Mouse (Mus musculus): ENCODE measurements around the gene Arpc4. TPM values are rescaled to one million over a fixed set of nuclear protein-coding genes. Genes with fewer than 3 reads are reported as not detected.

Gene Arpc4
- total RNA-seq, 2 experiments from 2014 or later, result 66.6 to 66.9 TPM

GRCm38 (mm10) chr6:113434691-113435090 lies 56.8 kb downstream of the Arpc4 start:
- intact Hi-C loops (cut with DNase I; ENCODE audit: low total_unique reads), result no loop called here
- DNase-seq, result no peak

DNA sequence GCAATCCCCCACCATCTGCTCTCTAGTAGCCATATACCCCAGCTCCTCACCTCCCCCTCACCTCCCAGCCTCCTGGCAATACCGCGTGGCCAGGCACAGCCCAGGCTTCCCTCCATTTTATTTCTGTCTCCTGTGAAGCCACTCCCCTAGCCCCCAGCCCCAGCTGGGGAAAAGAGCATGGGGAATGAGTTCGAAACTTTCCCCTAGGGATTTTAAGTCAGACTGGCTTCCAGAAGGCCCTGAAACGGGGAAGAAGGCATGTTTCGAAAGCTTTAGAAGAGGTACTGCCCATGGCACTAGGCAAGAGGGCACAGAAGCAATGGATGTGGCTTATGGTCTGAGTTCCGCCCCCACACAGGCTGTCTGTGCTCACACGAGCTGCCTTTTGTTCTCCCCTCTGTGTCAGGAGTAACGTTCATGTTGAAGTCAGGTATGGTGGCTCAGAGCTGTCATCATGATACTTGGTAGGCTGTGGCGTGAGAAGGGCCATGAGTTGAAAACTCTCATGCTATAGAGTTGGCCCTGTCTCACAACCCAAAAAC lies 57.8 kb downstream of the Arpc4 start, which contains the start of gene Cidec:
Gene Cidec, minus strand, starts transcription at position 97 of the 542 bp plus-strand sequence.
- intact Hi-C loops (cut with DNase I; ENCODE audit: low total_unique reads), result no loop called here
- no peak for DNase-seq

GRCm38 (mm10) chr6:113437135-113437534 lies 59.2 kb downstream of the Arpc4 start:
- DNase-seq, result no peak
- intact Hi-C loops (cut with DNase I; ENCODE audit: low total_unique reads), result no loop called here

DNA sequence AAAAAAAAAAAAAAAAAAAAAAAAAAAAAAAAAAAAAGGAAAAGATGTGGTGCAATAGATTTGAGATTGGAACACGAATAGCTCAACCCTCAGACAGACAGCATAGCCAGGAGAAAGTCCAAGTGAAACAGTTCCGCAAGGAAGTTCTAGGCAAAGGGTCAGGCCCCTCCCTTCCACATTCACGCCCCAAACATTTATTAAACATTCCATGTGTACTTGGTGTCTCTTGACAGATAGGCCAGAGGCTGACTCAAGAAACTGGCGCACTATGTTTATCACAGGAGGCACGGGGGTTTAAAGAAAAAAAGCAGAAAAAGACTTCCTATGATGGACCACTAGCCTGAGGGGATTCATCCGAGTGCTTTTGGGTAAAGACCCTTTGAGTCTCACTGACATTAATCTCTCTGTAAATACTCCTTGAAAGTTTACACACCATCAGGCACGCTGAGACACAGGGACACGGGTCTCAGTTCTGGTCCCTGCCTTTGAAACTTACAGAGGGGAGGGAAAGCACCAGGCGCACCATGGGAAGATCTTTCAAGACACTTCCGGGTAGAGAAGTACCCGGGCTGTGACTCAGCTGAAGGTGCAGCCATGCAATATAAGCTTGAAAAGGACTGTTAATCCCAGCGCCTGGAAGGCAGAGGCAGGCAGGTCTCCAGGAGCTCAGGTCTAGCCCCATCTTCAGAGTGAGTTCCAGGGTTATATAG lies 61.0 kb downstream of the Arpc4 start:
- no peak for DNase-seq

More for the DNA sequence above, 61.0 kb downstream of the Arpc4 start:
- intact Hi-C loops (cut with DNase I; ENCODE audit: low total_unique reads), result no loop called here

Small RNA genes within 50 kb of the gene (microRNA-seq; reads per million reads assigned to microRNA genes)
- 0 reads per million in 2 experiments for gene Gm24387

Other genes with a start within 250 kb of the Arpc4 start
- gene Lhfpl4, start 182.7 kb upstream of the Arpc4 start, total RNA-seq (2021), result under 1 TPM; 0.44 to 0.62 TPM
- gene Mtmr14, start 140.3 kb upstream of the Arpc4 start, total RNA-seq (2021), result 10 to 100 TPM; 13.2 to 15.6 TPM
- under 1 TPM in 1 of 2 experiments, not detected in 1; 0.14 TPM for gene Cpne9, start 95.8 kb upstream of the Arpc4 start, total RNA-seq (2021)
- gene Brpf1, start 71.0 kb upstream of the Arpc4 start, total RNA-seq (2021), result 10 to 100 TPM in 1 of 2 experiments, 1 to 10 TPM in 1; 9.9 to 10.7 TPM
- gene Ogg1, start 51.1 kb upstream of the Arpc4 start, total RNA-seq (2021), result 1 to 10 TPM; 5.1 to 6.8 TPM
- 10 to 100 TPM; 28.7 to 31.9 TPM for gene Camk1, start 34.1 kb upstream of the Arpc4 start, total RNA-seq (2021)
- gene Tada3, start 232 bp upstream of the Arpc4 start, total RNA-seq (2021), result 10 to 100 TPM; 14.4 to 15.8 TPM
- 1 to 10 TPM; 1.3 TPM for gene Ttll3, start 11.1 kb downstream of the Arpc4 start, total RNA-seq (2021)
- gene Rpusd3, start 41.2 kb downstream of the Arpc4 start, total RNA-seq (2021), result 10 to 100 TPM; 11.1 to 13.3 TPM
- gene Cidec, start 57.6 kb downstream of the Arpc4 start, total RNA-seq (2021), result 1 to 10 TPM in 1 of 2 experiments, under 1 TPM in 1; 0.51 to 2.7 TPM
- 10 to 100 TPM; 28.6 to 32.4 TPM for gene Jagn1, start 64.5 kb downstream of the Arpc4 start, total RNA-seq (2021)
- gene Il17re, start 80.4 kb downstream of the Arpc4 start, total RNA-seq (2021), result under 1 TPM; 0.31 to 0.49 TPM
- gene Il17rc, start 93.3 kb downstream of the Arpc4 start, total RNA-seq (2021), result 1 to 10 TPM; 6.8 TPM
- gene Creld1, start 105.2 kb downstream of the Arpc4 start, total RNA-seq (2021), result 10 to 100 TPM; 37.1 to 39.6 TPM
- under 1 TPM; 0.11 to 0.12 TPM for gene Prrt3, start 123.8 kb downstream of the Arpc4 start, total RNA-seq (2021)
- gene Emc3, start 153.5 kb downstream of the Arpc4 start, total RNA-seq (2021), result 10 to 100 TPM; 56.2 to 61.0 TPM
- 1 to 10 TPM; 1.3 to 1.8 TPM for gene Fancd2, start 153.6 kb downstream of the Arpc4 start, total RNA-seq (2021)
- gene Fancd2os, start 222.6 kb downstream of the Arpc4 start, total RNA-seq (2021), result not detected
- gene Brk1, start 226.7 kb downstream of the Arpc4 start, total RNA-seq (2021), result 10 to 100 TPM; 42.8 to 52.4 TPM
- gene Vhl, start 245.8 kb downstream of the Arpc4 start, total RNA-seq (2021), result 1 to 10 TPM; 6.8 to 7.0 TPM

Measured in gastrocnemius, postnatal 14 days (tissue).